Mouse (Mus musculus) left cerebral cortex, postnatal 36 days (tissue): ENCODE results near the gene Olfr531. TPM values are rescaled to one million over a fixed set of nuclear protein-coding genes. Genes with fewer than 3 reads are reported as not detected.

ENCODE experiments used
- DNase-seq, 2 experiments: peaks; one replicate each; pipeline ENCODE4 v3.0.0; 2021 to 2022; ENCODE audit warnings: low spot score in 2 of 2, mixed read lengths in 1 of 2
- intact Hi-C: fragments of 180-260 bp; cut with DNase I; formaldehyde crosslinking; loops from one replicate; pipeline ENCODE4 v1.15.1; 2025
- total RNA-seq, 2 experiments: library from RNA; stranded (reverse); gene quantifications; 2 replicates each; pipeline ENCODE4 v1.2.3; 2021

The Olfr531 gene
- total RNA-seq: not detected

DNA sequence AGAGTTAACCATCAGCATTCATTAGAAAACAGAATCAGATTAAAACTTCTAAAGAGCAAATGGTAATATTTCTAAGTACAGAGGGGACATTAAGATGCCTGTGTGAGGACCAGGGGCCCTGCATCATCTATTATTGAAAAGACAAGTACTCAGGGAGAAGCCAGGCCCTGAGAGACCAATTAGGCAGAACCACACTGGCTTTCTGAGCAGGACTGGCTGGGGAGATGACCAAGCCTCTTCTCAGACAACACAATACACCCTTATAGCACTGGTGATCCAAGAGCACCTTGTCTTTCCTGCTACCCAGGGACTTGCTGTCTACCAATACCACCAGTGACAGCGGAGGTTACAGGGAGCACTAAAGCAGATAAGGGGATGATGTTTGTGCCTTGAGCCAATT is at the start of gene Olfr531:
TSS of gene Olfr531 (minus strand) at position 101 of the 400 bp plus-strand sequence.
- no peak for DNase-seq
- intact Hi-C loops: no loop called here

DNA sequence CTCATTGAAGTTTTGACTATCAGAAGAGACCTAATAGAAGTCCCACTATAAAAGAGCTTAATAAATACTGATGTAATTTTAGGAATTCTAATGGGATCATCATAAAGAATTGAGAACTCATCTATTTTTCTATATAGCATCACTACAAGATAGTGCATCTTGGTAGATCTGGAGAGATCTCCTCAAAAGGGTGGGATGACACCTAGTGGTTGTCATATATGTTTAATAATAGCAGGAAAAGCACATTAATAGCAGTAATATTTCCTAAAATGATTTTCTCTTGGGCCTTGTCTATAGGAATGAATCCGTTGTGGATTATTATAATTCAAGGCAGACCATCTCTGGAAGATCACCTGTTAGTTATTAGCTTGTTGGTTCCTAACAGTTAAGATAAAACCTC is 40.4 kb upstream of the Olfr531 start:
- DNase-seq: no peak
- intact Hi-C loops: no loop called here

DNA sequence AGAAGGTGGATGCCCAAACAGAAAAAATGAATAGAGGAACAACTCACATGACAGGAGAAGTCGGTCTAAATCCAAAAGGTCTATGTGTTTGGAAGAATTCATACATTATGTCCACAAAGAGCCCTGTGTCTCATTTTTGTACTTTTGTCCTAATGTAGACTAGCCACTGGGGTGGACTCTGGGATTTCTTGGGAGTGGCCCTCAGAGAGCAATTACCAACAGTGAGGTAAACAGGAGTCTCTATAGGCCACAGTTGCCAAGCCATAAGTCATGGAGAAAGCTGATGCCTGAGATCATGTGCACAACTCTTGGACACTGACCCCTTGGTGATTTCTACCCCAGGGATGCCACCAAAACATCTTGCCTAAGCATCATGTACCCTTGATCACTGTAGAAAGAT is 18.8 kb upstream of the Olfr531 start, which contains the start of gene Olfr532:
TSS of gene Olfr532 (minus strand) at position 101 of the 400 bp plus-strand sequence.
- intact Hi-C loops: loop anchor here (2.0 kb wide), 1 partner anchor 107 kb away; no protein-coding TSS in a partner anchor
- no peak for DNase-seq

DNA sequence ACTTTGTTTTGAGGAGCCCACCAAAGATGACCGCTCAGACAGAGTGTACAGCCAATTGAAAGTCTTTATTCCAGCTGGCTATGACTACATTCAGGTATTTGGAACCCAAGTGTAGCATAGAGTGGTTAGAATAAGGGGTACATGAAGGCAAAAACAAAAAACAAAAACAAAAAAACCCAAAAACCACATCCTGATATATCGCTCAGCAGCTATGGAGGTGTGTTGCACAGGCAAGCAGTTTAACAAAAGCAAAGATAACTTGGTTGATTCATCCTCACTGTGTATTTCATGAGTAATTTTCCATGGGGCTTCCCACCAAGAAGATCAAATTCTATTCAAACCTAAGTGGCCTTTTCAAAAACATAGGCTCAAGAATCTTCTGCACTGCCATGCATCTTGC is 25.8 kb downstream of the Olfr531 start:
- intact Hi-C loops: no loop called here
- no peak for DNase-seq

DNA sequence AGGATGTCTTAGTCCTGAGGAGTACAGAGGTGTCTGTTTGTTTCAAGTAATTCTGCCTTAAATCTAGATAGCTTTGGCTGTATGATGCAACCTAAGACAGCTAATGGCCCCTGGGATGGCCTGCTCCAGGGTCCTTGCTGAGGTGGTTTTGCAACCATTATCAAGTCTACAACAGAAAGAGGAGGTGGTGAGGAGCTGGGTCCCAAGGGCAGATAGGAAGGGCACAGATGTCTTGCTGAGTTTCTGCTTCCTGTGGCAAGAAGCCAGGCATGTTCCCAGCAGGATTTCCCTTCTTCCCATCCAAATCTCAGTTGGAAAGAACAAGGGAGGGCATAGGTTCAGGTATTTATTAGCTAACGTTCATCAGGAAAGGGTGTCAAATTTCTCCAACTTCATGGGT is 26.5 kb downstream of the Olfr531 start, which contains the start of gene Olfr530:
TSS of gene Olfr530 (minus strand) at position 101 of the 400 bp plus-strand sequence.
- intact Hi-C loops: no loop called here
- DNase-seq: no peak

DNA sequence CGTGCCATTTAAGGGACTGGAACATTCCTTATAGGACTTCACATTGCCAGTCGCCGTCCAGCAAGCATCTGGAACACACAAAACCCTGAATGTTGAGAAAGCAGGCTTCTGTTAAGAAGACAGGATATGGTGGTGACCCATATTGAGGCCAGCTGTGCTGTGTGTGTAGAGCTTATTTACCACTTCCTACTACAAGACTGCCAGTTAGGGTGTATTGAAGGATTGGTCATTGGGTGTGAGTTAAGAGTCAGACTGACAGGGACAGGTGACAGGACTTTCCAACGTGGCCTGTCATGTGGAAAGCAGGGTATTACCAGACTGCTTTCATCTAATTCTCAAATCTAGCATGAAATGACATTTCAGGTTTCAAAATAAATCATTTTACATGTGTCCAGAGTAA is 28.4 kb downstream of the Olfr531 start:
- intact Hi-C loops: no loop called here
- DNase-seq: no peak

DNA sequence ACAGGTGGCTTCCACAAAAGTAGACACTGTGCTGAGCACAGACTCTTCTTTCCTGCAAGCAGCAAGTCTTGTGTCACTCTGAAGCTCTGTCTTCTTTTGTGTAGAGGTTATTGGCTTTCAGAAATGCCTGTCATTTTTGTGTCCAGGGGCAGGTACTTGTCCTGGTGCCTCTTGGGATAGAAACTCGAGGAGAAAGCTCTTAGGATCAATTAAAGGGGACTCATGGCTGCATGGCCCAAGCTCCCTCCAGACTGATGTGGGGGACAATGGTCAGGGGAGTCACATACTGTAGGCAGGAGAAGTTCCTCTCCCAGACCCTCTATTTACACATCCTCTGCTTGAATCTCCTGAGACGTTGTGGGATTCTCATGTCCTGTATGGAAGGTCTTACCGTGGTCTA is 41.1 kb downstream of the Olfr531 start, which contains the start of gene Olfr60:
TSS of gene Olfr60 (minus strand) at position 101 of the 400 bp plus-strand sequence.
- no peak for DNase-seq
- intact Hi-C loops: no loop called here

Other genes with a start within 250 kb of the Olfr531 start
- gene Sprn, start 248.0 kb downstream of the Olfr531 start, total RNA-seq: 100 to 1,000 TPM; 141 to 186 TPM
- gene Olfr522, start 238.2 kb downstream of the Olfr531 start, total RNA-seq: not detected
- gene Olfr523, start 229.7 kb downstream of the Olfr531 start, total RNA-seq: not detected
- not detected for gene Olfr524, start 197.0 kb downstream of the Olfr531 start, total RNA-seq
- not detected for gene Cd163l1, start 184.7 kb downstream of the Olfr531 start, total RNA-seq
- not detected for gene 5830411N06Rik, start 155.6 kb downstream of the Olfr531 start, total RNA-seq
- not detected for gene Olfr525, start 82.1 kb downstream of the Olfr531 start, total RNA-seq
- gene Olfr527, start 68.9 kb downstream of the Olfr531 start, total RNA-seq: not detected
- not detected for gene Olfr60, start 41.2 kb downstream of the Olfr531 start, total RNA-seq
- gene Olfr530, start 26.6 kb downstream of the Olfr531 start, total RNA-seq: not detected
- not detected for gene Olfr532, start 18.7 kb upstream of the Olfr531 start, total RNA-seq
- gene Olfr533, start 60.5 kb upstream of the Olfr531 start, total RNA-seq: not detected
- gene Olfr535, start 81.3 kb upstream of the Olfr531 start, total RNA-seq: not detected
- not detected for gene Olfr536, start 104.5 kb upstream of the Olfr531 start, total RNA-seq
- not detected for gene Olfr538, start 165.0 kb upstream of the Olfr531 start, total RNA-seq
- gene Olfr46, start 198.4 kb upstream of the Olfr531 start, total RNA-seq: under 1 TPM; 0.05 to 0.36 TPM
- not detected for gene Olfr61, start 226.1 kb upstream of the Olfr531 start, total RNA-seq
- not detected for gene Olfr53, start 243.5 kb upstream of the Olfr531 start, total RNA-seq